Mouse (Mus musculus): ENCODE results near the gene Hoxd10. TPM values are rescaled to one million over a fixed set of nuclear protein-coding genes. Genes with fewer than 3 reads are reported as not detected.

Hoxd10 gene
- total RNA-seq (2014; rRNA removed) (not detected in 2 replicates), polyA plus RNA-seq (2015; fragmentation: Nextera tagmentation; extraction: Ambion mirVana) (not detected in 2 replicates)

DNA sequence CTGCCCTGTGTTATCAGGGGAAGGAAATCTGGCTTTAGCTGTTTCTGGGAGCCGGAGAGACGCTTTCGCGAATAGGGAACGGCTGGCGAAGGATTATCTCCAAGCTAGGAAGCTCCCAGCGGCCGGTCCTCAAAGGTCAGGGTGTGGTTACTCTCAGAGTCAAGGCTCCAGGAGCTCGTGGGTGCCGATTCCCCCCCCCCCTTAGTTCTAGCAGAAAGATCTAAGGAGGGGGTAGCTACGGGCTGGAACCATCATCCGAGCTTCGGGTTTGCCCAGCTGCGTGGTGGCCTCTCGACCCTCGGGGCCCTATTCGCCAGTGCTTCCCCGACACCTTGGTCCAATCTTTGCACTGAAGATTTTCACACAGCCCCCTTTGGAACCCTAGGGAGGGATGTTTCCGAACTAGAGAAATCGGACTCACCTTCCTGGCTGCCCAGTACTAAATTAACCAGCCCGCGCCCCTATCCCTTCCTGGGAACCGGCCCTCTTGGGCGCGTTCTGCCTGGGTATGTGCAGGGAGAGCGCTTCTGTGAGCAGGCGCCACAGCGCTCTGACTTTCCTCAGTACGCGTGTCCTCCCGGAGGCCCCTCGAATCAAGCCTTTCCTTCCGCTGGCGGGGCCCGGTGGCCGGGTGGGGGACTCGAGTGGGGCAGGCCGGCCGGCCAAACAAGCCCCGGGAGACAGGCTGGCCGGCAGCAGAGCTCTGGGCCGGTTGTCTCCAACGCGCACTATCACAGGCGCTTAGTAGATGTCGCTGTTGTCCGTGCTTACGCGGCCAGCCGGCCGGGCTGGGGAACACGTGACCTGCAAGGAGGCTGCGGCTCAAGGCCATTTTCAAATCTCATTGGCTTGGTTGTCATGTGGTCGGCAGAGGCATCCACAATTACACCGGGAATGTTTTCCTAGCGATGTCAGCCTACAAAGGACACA is at the start of gene Hoxd10:
Gene Hoxd10 (plus strand): TSS at position 903 of the 930 bp plus-strand sequence.
- Histone ChIP-seq H3K4me2 (ENCODE audit: low read depth) (no peak within 1 kb of the TSS), H3K4me1 (ENCODE audit: insufficient read depth) (no peaks in the 10 kb centered on the region), H3K27me3 (ENCODE audit: insufficient read depth, low read length) (peaks cover 94% of the 10 kb centered on the region), H3K9me3 (ENCODE audit: low read length) (0 out of 2 replicates have a peak, but pooled peaks cover 4% of the 10 kb centered on the region), H3K9ac (no peak within 1 kb of the TSS), H3K4me3 (ENCODE audit: low read depth, low read length) (no peak within 1 kb of the TSS), H3K27ac (ENCODE audit: low read depth, low read length) (no peak within 1 kb of the TSS), H3K36me3 (ENCODE audit: insufficient read depth) (no peaks in the 10 kb centered on the region)
- 2% methylated on average over 56 of the region's 56 CpGs for WGBS
- ATAC-seq, result peak; percentile 55; the same call in 1 of the 2 replicates
- peak; percentile 40 for TF ChIP-seq CTCF (IDR thresholded peaks at IDR 0.05; ENCODE audit: low read depth)
- DNase-seq, result no peak

GRCm38 (mm10) chr2:74642431-74642830 is 49.3 kb upstream of the Hoxd10 start:
- Histone ChIP-seq H3K4me1 (ENCODE audit: insufficient read depth) (no peaks in the 10 kb centered on the region), H3K27ac (ENCODE audit: low read depth, low read length) (no peak overlapping the region), H3K4me3 (ENCODE audit: low read depth, low read length) (no peak overlapping the region), H3K9me3 (ENCODE audit: low read length) (no peaks in the 10 kb centered on the region), H3K36me3 (ENCODE audit: insufficient read depth) (no peaks in the 10 kb centered on the region), H3K9ac (no peak overlapping the region), H3K27me3 (ENCODE audit: insufficient read depth, low read length) (peaks cover 46% of the 10 kb centered on the region), H3K4me2 (ENCODE audit: low read depth) (no peak overlapping the region)
- 65% methylated on average over 5 of the region's 5 CpGs for WGBS
- DNase-seq (no peak), ATAC-seq (no peak)
- no peak for TF ChIP-seq CTCF (IDR thresholded peaks at IDR 0.05; ENCODE audit: low read depth)

DNA sequence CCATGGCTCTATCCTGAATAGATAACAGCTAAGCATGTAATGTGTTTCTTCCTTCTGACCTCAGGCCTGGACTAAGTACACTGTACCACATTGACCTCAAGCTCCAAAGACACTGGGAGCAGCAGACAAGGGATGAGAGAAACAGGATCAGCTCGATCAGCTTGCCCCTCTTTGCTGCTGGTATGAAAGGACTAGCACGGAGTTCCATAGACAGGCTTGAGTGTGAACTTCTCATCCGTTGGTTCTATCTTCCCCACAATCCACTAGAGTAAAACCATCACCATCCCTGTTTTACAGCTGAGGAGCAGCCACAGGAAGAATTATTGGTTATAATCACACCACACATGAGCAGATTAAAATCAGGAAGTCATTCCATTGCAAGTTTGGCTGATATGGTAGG is 46.1 kb upstream of the Hoxd10 start:
- H3K27ac ChIP-seq (ENCODE audit: low read depth, low read length), result no peak overlapping the region
- no peak for DNase-seq
- H3K4me2 ChIP-seq (ENCODE audit: low read depth), result no peak overlapping the region
- no peak overlapping the region for H3K9ac ChIP-seq
- H3K4me1 ChIP-seq (ENCODE audit: insufficient read depth), result no peaks in the 10 kb centered on the region
- no peak for ATAC-seq
- H3K9me3 ChIP-seq (ENCODE audit: low read length), result no peaks in the 10 kb centered on the region
- no peaks in the 10 kb centered on the region for H3K36me3 ChIP-seq (ENCODE audit: insufficient read depth)
- H3K27me3 ChIP-seq (ENCODE audit: insufficient read depth, low read length), result peaks cover 78% of the 10 kb centered on the region
- H3K4me3 ChIP-seq (ENCODE audit: low read depth, low read length), result no peak overlapping the region
- WGBS, result 78% methylated on average over 3 of the region's 3 CpGs
- no peak for TF ChIP-seq CTCF (IDR thresholded peaks at IDR 0.05; ENCODE audit: low read depth)

GRCm38 (mm10) chr2:74647082-74647864 is 44.5 kb upstream of the Hoxd10 start:
- ATAC-seq, result no peak
- no peaks in the 10 kb centered on the region for H3K36me3 ChIP-seq (ENCODE audit: insufficient read depth)
- no peaks in the 10 kb centered on the region for H3K4me1 ChIP-seq (ENCODE audit: insufficient read depth)
- DNase-seq, result no peak
- no peak for TF ChIP-seq CTCF (IDR thresholded peaks at IDR 0.05; ENCODE audit: low read depth)
- H3K27ac ChIP-seq (ENCODE audit: low read depth, low read length), result no peak overlapping the region
- H3K4me2 ChIP-seq (ENCODE audit: low read depth), result no peak overlapping the region
- no peak overlapping the region for H3K9ac ChIP-seq
- H3K9me3 ChIP-seq (ENCODE audit: low read length), result no peaks in the 10 kb centered on the region
- WGBS, result 18% methylated on average over 7 of the region's 7 CpGs
- peaks cover 85% of the 10 kb centered on the region for H3K27me3 ChIP-seq (ENCODE audit: insufficient read depth, low read length)
- no peak overlapping the region for H3K4me3 ChIP-seq (ENCODE audit: low read depth, low read length)

DNA sequence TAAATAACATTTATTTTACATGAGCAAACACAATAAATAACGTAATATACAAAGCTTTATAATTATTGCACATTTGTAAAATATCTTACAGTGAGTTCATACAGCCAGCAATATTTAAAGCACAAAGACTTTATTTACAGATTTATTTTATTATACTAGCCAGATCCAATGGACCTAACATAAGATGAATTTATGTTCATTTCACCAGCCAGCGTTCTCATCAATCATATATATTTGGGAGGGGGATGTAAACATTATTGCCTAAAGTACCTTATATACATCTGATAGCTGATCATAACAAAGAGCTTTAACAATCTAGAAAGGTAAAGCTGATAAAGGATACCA is 38.8 kb upstream of the Hoxd10 start:
- H3K9ac ChIP-seq, result no peak overlapping the region
- H3K4me2 ChIP-seq (ENCODE audit: low read depth), result no peak overlapping the region
- no peak overlapping the region for H3K4me3 ChIP-seq (ENCODE audit: low read depth, low read length)
- no peaks in the 10 kb centered on the region for H3K4me1 ChIP-seq (ENCODE audit: insufficient read depth)
- no peak overlapping the region for H3K27ac ChIP-seq (ENCODE audit: low read depth, low read length)
- DNase-seq (peak; percentile 57), ATAC-seq (no peak)
- no peaks in the 10 kb centered on the region for H3K9me3 ChIP-seq (ENCODE audit: low read length)
- 49% methylated on average over 2 of the region's 2 CpGs for WGBS
- no peak for TF ChIP-seq CTCF (IDR thresholded peaks at IDR 0.05; ENCODE audit: low read depth)
- peaks cover 67% of the 10 kb centered on the region for H3K27me3 ChIP-seq (ENCODE audit: insufficient read depth, low read length)
- H3K36me3 ChIP-seq (ENCODE audit: insufficient read depth), result no peaks in the 10 kb centered on the region

GRCm38 (mm10) chr2:74653781-74654535 is 37.8 kb upstream of the Hoxd10 start:
- TF ChIP-seq CTCF (IDR thresholded peaks at IDR 0.05; ENCODE audit: low read depth), result no peak
- no peak overlapping the region for H3K27ac ChIP-seq (ENCODE audit: low read depth, low read length)
- H3K4me3 ChIP-seq (ENCODE audit: low read depth, low read length), result no peak overlapping the region
- no peaks in the 10 kb centered on the region for H3K36me3 ChIP-seq (ENCODE audit: insufficient read depth)
- ATAC-seq (no peak), DNase-seq (peak; percentile 48)
- WGBS, result 11% methylated on average over 17 of the region's 17 CpGs
- no peak overlapping the region for H3K4me2 ChIP-seq (ENCODE audit: low read depth)
- no peaks in the 10 kb centered on the region for H3K9me3 ChIP-seq (ENCODE audit: low read length)
- H3K4me1 ChIP-seq (ENCODE audit: insufficient read depth), result no peaks in the 10 kb centered on the region
- H3K27me3 ChIP-seq (ENCODE audit: insufficient read depth, low read length), result peaks cover 66% of the 10 kb centered on the region
- no peak overlapping the region for H3K9ac ChIP-seq

All from forebrain, postnatal 0 days (tissue).